27 mouse cellular contexts compared by ENCODE assay signal in genomic region chr1:13437747-13438394, GRCm38 (mm10).
DNase-seq lines count a peak whose midpoint lies in the region; ATAC-seq and TF ChIP-seq lines count a peak whose summit lies in the region.
"Had no signal": no experiment of that assay in that cellular context is flagged by ENCODE, and none has a peak within 500 bp of the region (broad histone marks: within the 10 kb centered on the region; RNA-seq: fewer than 3 reads in every experiment).

No protein-coding gene starts in this region.

- no peak for TF ChIP-seq CTCF in liver, adult 2 months (IDR thresholded peaks at IDR 0.05; ENCODE audit: low read depth, low read length)

- peaks cover 2% of the 10 kb centered on the region; the same call in 1 of the 2 replicates for H3K4me1 ChIP-seq in liver, adult 2 months (ENCODE audit: control insufficient read depth, insufficient read depth, low read length)
- H3K4me1 ChIP-seq in liver, embryonic 11.5 days (replicated peaks; ENCODE audit: control insufficient read depth, insufficient read depth, low read length) = no peaks in the 10 kb centered on the region
- 0 out of 2 replicates have a peak, but pooled peaks cover 4% of the 10 kb centered on the region for H3K4me1 ChIP-seq in lung, embryonic 15.5 days
- H3K4me1 ChIP-seq: embryonic facial prominence, embryonic 10.5 days; forebrain, embryonic 15.5 days; hindbrain, embryonic 12.5 days; hindbrain, embryonic 15.5 days had no signal

- no peak for ATAC-seq in liver, embryonic 11.5 days (replicated peaks; ENCODE audit: low FRiP score)
- ATAC-seq in lung, embryonic 15.5 days (ENCODE audit: borderline replicate concordance, extremely low read depth, low FRiP score, low TSS enrichment) = peak; percentile 77; the same call in 1 of the 2 replicates
- no peak for ATAC-seq in megakaryocyte, adult 5-6 weeks (ENCODE audit: poor library complexity, severe bottlenecking)
- ATAC-seq: forebrain, embryonic 15.5 days had no signal

- no peak overlapping the region for H3K4me3 ChIP-seq in liver, adult 2 months (ENCODE audit: insufficient read depth, low read depth, low read length)
- no peak overlapping the region for H3K4me3 ChIP-seq in liver, embryonic 11.5 days (ENCODE audit: low read depth, low read length)
- no peak overlapping the region for H3K4me3 ChIP-seq in lung, embryonic 15.5 days
- H3K4me3 ChIP-seq: embryonic facial prominence, embryonic 10.5 days; embryonic facial prominence, embryonic 13.5 days; erythroblast, embryonic 14.5 days; forebrain, embryonic 15.5 days; hindbrain, embryonic 12.5 days; hindbrain, embryonic 15.5 days had no signal

- H3K27ac ChIP-seq in liver, adult 2 months (replicated peaks; ENCODE audit: insufficient read depth, low read depth, low read length) = no peak overlapping the region
- H3K27ac ChIP-seq in liver, embryonic 11.5 days (ENCODE audit: low read depth, low read length) = no peak overlapping the region
- no peak overlapping the region for H3K27ac ChIP-seq in lung, embryonic 15.5 days
- H3K27ac ChIP-seq: embryonic facial prominence, embryonic 10.5 days; embryonic facial prominence, embryonic 13.5 days; forebrain, embryonic 15.5 days; hindbrain, embryonic 12.5 days; hindbrain, embryonic 15.5 days had no signal

- no peaks in the 10 kb centered on the region for H3K9me3 ChIP-seq in liver, embryonic 11.5 days (ENCODE audit: control insufficient read depth, low read length)
- no peaks in the 10 kb centered on the region for H3K9me3 ChIP-seq in lung, embryonic 15.5 days
- H3K9me3 ChIP-seq: embryonic facial prominence, embryonic 10.5 days; embryonic facial prominence, embryonic 13.5 days; forebrain, embryonic 15.5 days; G1E; hindbrain, embryonic 12.5 days; hindbrain, embryonic 15.5 days had no signal

- no peaks in the 10 kb centered on the region for H3K27me3 ChIP-seq in liver, adult 2 months (ENCODE audit: control insufficient read depth, insufficient read depth, low read length)
- H3K27me3 ChIP-seq in liver, embryonic 11.5 days (replicated peaks; ENCODE audit: control insufficient read depth, insufficient read depth, low read length) = no peaks in the 10 kb centered on the region
- no peaks in the 10 kb centered on the region for H3K27me3 ChIP-seq in lung, embryonic 15.5 days
- H3K27me3 ChIP-seq: CH12.LX; embryonic facial prominence, embryonic 13.5 days; forebrain, embryonic 15.5 days; hindbrain, embryonic 12.5 days; hindbrain, embryonic 15.5 days had no signal

- DNase-seq in liver, adult 2 months (ENCODE audit: extremely low read depth, low read depth, low spot score) = peak; percentile 65
- DNase-seq in liver, embryonic 11.5 days (ENCODE audit: low spot score) = no peak
- no peak for DNase-seq in lung, postnatal 25 days (ENCODE audit: low spot score)
- DNase-seq in NIH3T3 (ENCODE audit: low read depth) = peak; percentile 20
- peak; percentile 4 for DNase-seq in fat pad, adult 2 months (ENCODE audit: extremely low read depth, low read depth, low spot score)
- DNase-seq: adrenal gland, adult 2 months; adrenal gland, postnatal 14 days; B cell, adult 2 months; cerebellum, adult 11-12 months; cerebellum, adult 8-10 months; cerebellum, postnatal 10 days; cerebellum, postnatal 36 days; embryo, embryonic 11 days; gastrocnemius, postnatal 10 days; gastrocnemius, postnatal 36 days; heart, adult 11 months had no signal

- H3K36me3 ChIP-seq in liver, adult 2 months (ENCODE audit: control insufficient read depth, insufficient read depth, low read length) = no peaks in the 10 kb centered on the region
- no peaks in the 10 kb centered on the region for H3K36me3 ChIP-seq in liver, embryonic 11.5 days (ENCODE audit: control insufficient read depth, insufficient read depth, low read length)
- H3K36me3 ChIP-seq in lung, embryonic 15.5 days = no peaks in the 10 kb centered on the region
- H3K36me3 ChIP-seq: embryonic facial prominence, embryonic 10.5 days; embryonic facial prominence, embryonic 13.5 days; forebrain, embryonic 15.5 days; G1E; hindbrain, embryonic 12.5 days; hindbrain, embryonic 15.5 days had no signal

- no peaks in the 10 kb centered on the region for H3K79me2 ChIP-seq in liver, adult 2 months (ENCODE audit: control insufficient read depth, insufficient read depth, low read length)

- TF ChIP-seq POLR2A in liver, adult 2 months (IDR thresholded peaks at IDR 0.05; ENCODE audit: extremely low read depth, insufficient read depth, low read length) = no peak

- no peak overlapping the region for H3K4me2 ChIP-seq in liver, embryonic 11.5 days
- no peak overlapping the region for H3K4me2 ChIP-seq in lung, embryonic 15.5 days
- H3K4me2 ChIP-seq: embryonic facial prominence, embryonic 13.5 days; forebrain, embryonic 15.5 days; heart, embryonic 11.5 days; hindbrain, embryonic 12.5 days; hindbrain, embryonic 15.5 days had no signal

- no peak overlapping the region for H3K9ac ChIP-seq in liver, adult 2 months (ENCODE audit: low read depth, low read length)
- no peak overlapping the region for H3K9ac ChIP-seq in liver, embryonic 11.5 days (ENCODE audit: low read depth, low read length)
- no peak overlapping the region for H3K9ac ChIP-seq in lung, embryonic 15.5 days
- H3K9ac ChIP-seq: embryonic facial prominence, embryonic 13.5 days; forebrain, embryonic 15.5 days; hindbrain, embryonic 12.5 days; hindbrain, embryonic 15.5 days had no signal

- WGBS in liver, adult 2 months = 17% methylated on average over 6 of the region's 6 CpGs
- WGBS in liver, embryonic 11.5 days = 76% methylated on average over 6 of the region's 6 CpGs
- 43% methylated on average over 6 of the region's 6 CpGs for WGBS in lung, embryonic 15.5 days

Comparison
In these comparisons a context has a peak if more than half of its experiments do, and no peak if none do; other contexts are left out.
1. DNase-seq: peak in liver, adult 2 months (single experiment), NIH3T3 (single experiment) and fat pad, adult 2 months (single experiment); none in liver, embryonic 11.5 days (single experiment) and lung, postnatal 25 days (single experiment).